Mouse (Mus musculus) neural tube, embryonic 14.5 days (tissue): ENCODE data around the gene Trim46. TPM values are rescaled to one million over a fixed set of nuclear protein-coding genes. Genes with fewer than 3 reads are reported as not detected.

Source experiments
- ATAC-seq: fragments of 200-750 bp; cut with Nextera tagmentation; 2 replicates; pipeline ENCODE4 v1.8.0; 2017; ENCODE audit warnings: low read depth, mild to moderate bottlenecking, moderate TSS enrichment, moderate library complexity
- H3K27ac ChIP-seq: fragments of 300-500 bp; sonication (generic); 2 replicates; pipeline ENCODE4 v1.5.1; 2014; ENCODE audit warnings: low read depth, mild to moderate bottlenecking, control low read depth, low read length, moderate library complexity, mixed read lengths
- H3K27me3 ChIP-seq: fragments of 300-500 bp; sonication (generic); 2 replicates; pipeline ENCODE4 v1.6.1; 2014; ENCODE audit warnings: low read length; ENCODE audit not compliant: control insufficient read depth, insufficient read depth
- H3K36me3 ChIP-seq: fragments of 300-500 bp; sonication (generic); 2 replicates; pipeline ENCODE4 v1.6.1; 2014; ENCODE audit warnings: low read length, mixed read lengths; ENCODE audit not compliant: control insufficient read depth, insufficient read depth
- H3K4me1 ChIP-seq: fragments of 300-500 bp; sonication (generic); 2 replicates; pipeline ENCODE4 v1.6.1; 2014; ENCODE audit warnings: low read length; ENCODE audit not compliant: control insufficient read depth, insufficient read depth
- H3K4me2 ChIP-seq: fragments of 300-500 bp; sonication (generic); 2 replicates; pipeline ENCODE4 v1.6.1; 2014; ENCODE audit warnings: mild to moderate bottlenecking, low read depth, low read length, control low read depth
- H3K4me3 ChIP-seq: fragments of 300-500 bp; sonication (generic); 2 replicates; pipeline ENCODE4 v1.5.1; 2014; ENCODE audit warnings: low read depth, low read length, control low read depth, mixed read lengths
- H3K9ac ChIP-seq: fragments of 300-500 bp; sonication (generic); replicated peaks from 2 replicates; pipeline ENCODE4 v1.6.1; 2014; ENCODE audit warnings: low read depth, mild to moderate bottlenecking, control low read depth, low read length, mixed read lengths
- H3K9me3 ChIP-seq: fragments of 300-500 bp; sonication (generic); 2 replicates; pipeline ENCODE4 v1.6.1; 2016; ENCODE audit warnings: low read length; ENCODE audit not compliant: control insufficient read depth
- WGBS: fragments of 180-500 bp; shearing (Covaris S2); extraction: QIAGEN DNeasy Blood & Tissue Kit; methylation state at CpG from one replicate; pipeline ENCODE4 v1.1.7; 2014; 5-methylcytosine and 5-hydroxymethylcytosine counted together
- polyA plus RNA-seq: library from polyadenylated mRNA; unstranded; fragments of >200 nt; fragmentation: Nextera tagmentation; extraction: Ambion mirVana; gene quantifications from 2 replicates; pipeline ENCODE4 v1.2.1, GENCODE M21; 2014

Trim46 gene
- polyA plus RNA-seq, 1 experiment from 2014 or later: 70.7 TPM

GRCm38 (mm10) chr3:89277281-89278021 lies 31.3 kb upstream of the Trim46 start:
- Histone ChIP-seq H3K4me3 (peak overlapping the region; percentile 9; the same call in 1 of the 2 replicates), H3K27ac (no peak overlapping the region), H3K36me3 (no peaks in the 10 kb centered on the region), H3K9me3 (no peaks in the 10 kb centered on the region), H3K4me2 (peak overlapping the region; percentile 96), H3K9ac (no peak overlapping the region), H3K27me3 (0 out of 2 replicates have a peak, but pooled peaks cover 3% of the 10 kb centered on the region), H3K4me1 (peaks cover 25% of the 10 kb centered on the region)
- no peak for ATAC-seq
- WGBS: 59% methylated on average over 14 of the region's 14 CpGs

DNA sequence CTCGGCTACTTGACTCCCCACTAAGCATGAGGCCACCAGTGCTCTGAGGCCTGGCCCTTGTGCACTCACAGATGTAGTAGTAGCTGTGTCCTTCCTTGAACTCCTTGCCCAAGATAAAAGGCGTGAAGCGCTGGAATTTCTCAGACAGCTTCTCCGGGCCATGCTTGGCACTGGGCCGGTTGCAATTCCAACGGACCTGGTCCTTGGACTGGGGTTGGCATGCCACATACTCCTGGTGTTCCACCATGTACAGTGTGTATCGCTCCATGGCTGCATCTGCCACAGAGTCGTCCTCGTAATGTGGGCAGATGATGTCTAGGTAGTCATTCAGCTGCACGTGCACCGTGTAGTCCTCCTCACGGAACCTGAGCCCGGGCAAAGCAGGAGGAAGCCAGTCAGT lies 30.0 kb upstream of the Trim46 start:
- H3K9ac ChIP-seq: no peak overlapping the region
- H3K4me2 ChIP-seq: no peak overlapping the region
- peaks cover 16% of the 10 kb centered on the region for H3K4me1 ChIP-seq
- no peaks in the 10 kb centered on the region for H3K9me3 ChIP-seq
- H3K27ac ChIP-seq: no peak overlapping the region
- no peak overlapping the region for H3K4me3 ChIP-seq
- ATAC-seq: no peak
- no peaks in the 10 kb centered on the region for H3K36me3 ChIP-seq
- 0 out of 2 replicates have a peak, but pooled peaks cover 3% of the 10 kb centered on the region for H3K27me3 ChIP-seq
- WGBS: 95% methylated on average over 13 of the region's 13 CpGs

DNA sequence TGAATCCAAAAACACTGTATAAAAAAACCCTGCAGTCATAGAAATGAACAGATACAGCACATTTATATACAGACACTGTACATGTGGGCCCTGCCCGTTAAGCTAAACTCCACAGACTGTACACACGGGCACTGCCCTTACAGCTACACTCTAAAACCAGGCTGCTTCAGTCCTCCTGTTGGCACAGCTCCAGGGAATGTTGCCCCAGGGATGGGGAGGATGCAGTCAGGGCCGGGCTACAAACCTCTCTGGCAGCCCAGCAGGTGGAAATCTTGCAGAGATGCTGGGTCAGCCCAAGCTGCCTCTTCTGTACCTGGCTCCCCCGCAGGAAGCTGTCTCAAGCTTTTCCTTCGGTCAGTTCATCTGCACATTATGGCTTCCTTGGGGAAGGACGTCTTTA lies 25.7 kb upstream of the Trim46 start:
- H3K4me1 ChIP-seq: peaks cover 13% of the 10 kb centered on the region
- H3K9me3 ChIP-seq: no peaks in the 10 kb centered on the region
- H3K9ac ChIP-seq: no peak overlapping the region
- no peak overlapping the region for H3K27ac ChIP-seq
- no peak overlapping the region for H3K4me2 ChIP-seq
- ATAC-seq: no peak
- H3K36me3 ChIP-seq: no peaks in the 10 kb centered on the region
- H3K27me3 ChIP-seq: no peaks in the 10 kb centered on the region
- H3K4me3 ChIP-seq: no peak overlapping the region
- WGBS: 50% methylated on average over 6 of the region's 6 CpGs

GRCm38 (mm10) chr3:89270891-89271290 lies 24.8 kb upstream of the Trim46 start:
- H3K27ac ChIP-seq: no peak overlapping the region; the same call in 1 of the 2 replicates
- no peaks in the 10 kb centered on the region for H3K36me3 ChIP-seq
- WGBS: 73% methylated on average over 6 of the region's 6 CpGs
- H3K9ac ChIP-seq: 0 out of 2 replicates have a peak overlapping the region, but pooled peaks have one; percentile 71
- peak overlapping the region; percentile 56 for H3K4me3 ChIP-seq
- H3K4me2 ChIP-seq: peak overlapping the region; percentile 86; the same call in 1 of the 2 replicates
- no peak for ATAC-seq
- no peaks in the 10 kb centered on the region for H3K27me3 ChIP-seq
- H3K4me1 ChIP-seq: peaks cover 15% of the 10 kb centered on the region
- H3K9me3 ChIP-seq: no peaks in the 10 kb centered on the region

GRCm38 (mm10) chr3:89270051-89270755 lies 24.1 kb upstream of the Trim46 start, which contains the start of gene Slc50a1:
Gene Slc50a1, minus strand, starts transcription at chr3:89270570.
- no peaks in the 10 kb centered on the region for H3K36me3 ChIP-seq
- peak within 1 kb of the TSS; percentile 74 for H3K27ac ChIP-seq
- H3K9me3 ChIP-seq: no peaks in the 10 kb centered on the region
- H3K27me3 ChIP-seq: no peaks in the 10 kb centered on the region
- peak within 1 kb of the TSS; percentile 86 for H3K4me2 ChIP-seq
- H3K9ac ChIP-seq: peak within 1 kb of the TSS; percentile 71
- ATAC-seq: peak; percentile 54
- peaks cover 15% of the 10 kb centered on the region for H3K4me1 ChIP-seq
- H3K4me3 ChIP-seq: peak within 1 kb of the TSS; percentile 56
- WGBS: 3% methylated on average over 39 of the region's 39 CpGs

DNA sequence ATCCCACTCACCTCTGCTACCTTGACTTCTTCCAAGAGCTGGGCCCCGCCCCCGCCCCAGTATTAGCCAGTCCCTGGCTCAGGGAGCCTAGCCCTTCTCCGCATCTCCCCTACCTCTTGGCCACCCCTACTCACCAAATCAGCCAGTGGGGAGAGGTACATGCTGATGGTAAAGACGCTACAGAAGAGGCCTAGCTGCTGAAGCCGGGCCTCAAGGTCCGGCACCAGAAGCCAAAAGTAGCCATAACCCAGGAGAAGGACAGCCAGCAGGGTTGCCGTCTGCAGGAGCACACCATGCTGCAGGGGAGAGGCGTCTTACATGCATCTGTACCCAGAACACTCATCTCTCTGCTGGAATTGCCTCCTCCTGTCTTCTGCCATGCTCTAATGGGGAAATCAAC lies 22.8 kb upstream of the Trim46 start:
- Histone ChIP-seq H3K4me2 (peak overlapping the region; percentile 86; the same call in 1 of the 2 replicates), H3K36me3 (no peaks in the 10 kb centered on the region), H3K9me3 (no peaks in the 10 kb centered on the region), H3K4me1 (peaks cover 15% of the 10 kb centered on the region), H3K4me3 (no peak overlapping the region), H3K27me3 (no peaks in the 10 kb centered on the region), H3K27ac (no peak overlapping the region), H3K9ac (no peak overlapping the region)
- 52% methylated on average over 8 of the region's 8 CpGs for WGBS
- ATAC-seq: no peak

DNA sequence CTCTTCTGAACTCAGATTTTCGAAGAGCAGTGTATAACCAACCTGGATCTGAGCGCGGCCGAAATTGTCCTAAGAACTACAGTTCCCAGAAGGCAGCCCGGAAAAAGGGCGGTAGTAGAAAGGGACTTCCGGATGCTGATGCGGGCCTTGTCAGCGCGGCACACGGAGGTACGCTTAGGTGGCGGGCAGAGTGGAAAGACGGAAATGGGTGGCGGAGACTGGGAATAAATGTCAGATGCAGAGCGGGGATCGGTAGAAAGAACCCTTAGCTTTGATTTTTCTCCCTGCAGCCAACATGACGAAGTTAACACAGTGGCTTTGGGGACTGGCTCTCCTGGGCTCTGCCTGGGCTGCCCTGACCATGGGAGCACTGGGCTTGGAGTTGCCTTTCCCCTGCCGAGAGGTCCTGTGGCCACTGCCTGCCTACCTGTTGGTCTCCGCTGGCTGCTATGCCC lies 20.4 kb upstream of the Trim46 start:
- no peaks in the 10 kb centered on the region for H3K27me3 ChIP-seq
- ATAC-seq: peak; percentile 90
- H3K9me3 ChIP-seq: no peaks in the 10 kb centered on the region
- H3K27ac ChIP-seq: peak overlapping the region; percentile 70
- under 1% methylated on average over 20 of the region's 20 CpGs for WGBS
- H3K4me2 ChIP-seq: peak overlapping the region; percentile 92
- peak overlapping the region; percentile 85 for H3K9ac ChIP-seq
- H3K4me3 ChIP-seq: peak overlapping the region; percentile 65
- H3K36me3 ChIP-seq: no peaks in the 10 kb centered on the region
- H3K4me1 ChIP-seq: peaks cover 15% of the 10 kb centered on the region

- Histone ChIP-seq H3K4me3 (no peak overlapping the region), H3K4me2 (no peak overlapping the region), H3K9me3 (no peaks in the 10 kb centered on the region), H3K36me3 (no peaks in the 10 kb centered on the region), H3K4me1 (peaks cover 9% of the 10 kb centered on the region; the same call in 1 of the 2 replicates), H3K27ac (no peak overlapping the region), H3K27me3 (no peaks in the 10 kb centered on the region), H3K9ac (no peak overlapping the region)
- WGBS: 73% methylated on average over 10 of the region's 10 CpGs
- no peak for ATAC-seq
These were observed 16.3 kb upstream of the Trim46 start for GRCm38 (mm10) chr3:89262417-89262816.

- H3K4me3 ChIP-seq: no peak overlapping the region
- H3K27me3 ChIP-seq: no peaks in the 10 kb centered on the region
- no peaks in the 10 kb centered on the region for H3K9me3 ChIP-seq
- no peak overlapping the region for H3K4me2 ChIP-seq
- H3K9ac ChIP-seq: no peak overlapping the region
- no peaks in the 10 kb centered on the region for H3K4me1 ChIP-seq
- H3K36me3 ChIP-seq: no peaks in the 10 kb centered on the region
- no peak overlapping the region for H3K27ac ChIP-seq
- ATAC-seq: no peak
- WGBS: 83% methylated on average over 3 of the region's 3 CpGs
These were observed 14.1 kb upstream of the Trim46 start for GRCm38 (mm10) chr3:89260211-89260610.
